Mouse (Mus musculus) kidney, adult 9 months (tissue): ENCODE results near the gene Igsf9.

Source experiments
- DNase-seq: peaks from one replicate; pipeline ENCODE4 v3.0.0; 2022

The Igsf9 gene

DNA sequence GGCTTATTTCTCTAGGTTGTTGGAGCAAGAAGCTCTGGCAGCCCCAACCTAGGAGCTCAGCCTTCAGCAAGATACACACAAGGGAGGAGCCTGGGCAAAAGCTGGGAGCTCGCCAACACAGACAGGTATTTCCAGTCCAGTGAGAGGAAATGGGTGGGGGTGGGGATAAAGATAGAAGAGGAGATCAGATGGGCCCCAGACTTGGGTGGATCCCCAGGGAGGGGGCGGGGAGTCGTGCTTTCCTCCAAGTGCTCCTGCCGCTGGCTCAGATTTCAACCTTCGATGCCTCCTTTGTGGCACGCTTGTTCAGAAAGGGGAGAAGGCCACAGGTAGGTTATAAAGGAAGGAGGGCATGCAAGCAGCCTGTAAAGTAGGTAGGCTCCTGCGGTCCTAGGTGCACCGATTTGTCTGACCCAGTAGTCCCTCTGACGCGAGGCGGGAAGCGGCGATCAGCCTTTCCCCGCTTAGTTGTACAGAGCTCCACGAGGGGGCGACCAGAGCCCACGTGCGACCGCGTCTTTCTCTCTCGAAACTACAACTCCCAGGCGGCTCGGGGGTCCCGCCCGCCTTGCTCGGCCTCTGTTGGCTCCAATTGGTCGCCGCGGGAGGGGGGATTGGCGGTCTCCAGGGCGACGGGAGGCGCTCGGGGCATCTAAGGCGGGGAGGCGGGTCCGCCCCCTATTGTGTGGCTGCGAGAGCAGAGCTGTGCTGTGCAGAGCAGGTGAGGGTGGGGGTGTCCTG is at the start of gene Igsf9:
Gene Igsf9 (plus strand): TSS at position 249 of the 741 bp plus-strand sequence.
- peak; percentile 88 for DNase-seq

DNA sequence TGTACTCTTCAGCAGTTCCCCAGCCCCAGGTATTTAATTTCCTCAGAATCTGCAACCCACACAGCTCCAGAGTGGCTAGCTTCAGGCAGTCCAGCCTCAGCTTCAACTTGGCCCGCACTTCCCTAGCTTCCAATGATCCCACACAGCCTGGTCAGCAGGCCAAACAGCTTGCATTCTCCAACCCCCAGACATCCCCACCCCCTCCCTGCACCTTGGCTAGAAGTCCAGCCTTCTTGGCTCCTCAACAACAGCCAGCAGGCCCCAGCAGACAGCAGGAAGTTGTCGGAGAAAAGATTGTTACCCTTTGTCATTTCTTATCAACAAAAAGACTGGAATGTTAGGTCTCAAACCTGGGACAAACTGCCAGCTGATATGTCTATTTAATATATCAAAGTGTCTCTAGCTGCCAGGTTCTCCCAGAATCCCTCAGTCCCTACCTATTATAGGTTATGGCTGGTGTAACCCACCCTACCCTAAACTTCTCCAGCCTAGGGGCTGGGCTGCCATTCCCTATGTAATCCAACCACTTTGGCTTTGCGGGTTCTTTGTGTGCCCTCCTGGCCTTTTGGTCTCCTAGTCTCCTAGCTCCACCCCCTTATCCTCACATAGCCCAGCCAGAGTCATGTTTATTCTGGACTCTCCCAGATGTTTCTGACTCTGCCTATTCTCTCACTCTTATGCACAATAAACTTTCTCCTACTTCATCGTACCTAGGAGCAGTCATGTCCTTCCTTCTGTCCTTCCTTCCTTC is 49.6 kb upstream of the Igsf9 start:
- peak; percentile 55 for DNase-seq

DNA sequence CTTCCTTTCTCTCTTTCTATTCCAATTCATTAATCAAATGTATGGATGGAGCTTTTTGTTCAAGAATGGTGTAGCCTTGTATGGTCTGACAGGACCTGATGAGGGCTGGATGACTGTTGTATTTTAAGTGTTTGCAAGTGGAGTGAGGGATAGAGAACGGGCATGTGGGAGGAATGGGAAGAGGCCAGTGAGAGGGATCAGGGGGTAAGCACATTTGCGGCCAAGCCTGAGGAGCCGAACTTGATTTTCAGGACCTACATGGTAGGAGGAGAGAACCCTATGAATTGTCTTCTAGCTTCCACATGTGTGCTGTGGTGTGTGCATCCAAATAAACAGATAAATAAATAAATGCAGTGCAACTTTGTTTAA is 49.0 kb upstream of the Igsf9 start:
- no peak for DNase-seq

GRCm38 (mm10) chr1:172433012-172433850 is 48.4 kb upstream of the Igsf9 start:
- DNase-seq: no peak

- no peak for DNase-seq
Measured at GRCm38 (mm10) chr1:172433851-172434165, 47.8 kb upstream of the Igsf9 start.

- no peak for DNase-seq
Measured at GRCm38 (mm10) chr1:172436785-172437184, 44.8 kb upstream of the Igsf9 start.

DNA sequence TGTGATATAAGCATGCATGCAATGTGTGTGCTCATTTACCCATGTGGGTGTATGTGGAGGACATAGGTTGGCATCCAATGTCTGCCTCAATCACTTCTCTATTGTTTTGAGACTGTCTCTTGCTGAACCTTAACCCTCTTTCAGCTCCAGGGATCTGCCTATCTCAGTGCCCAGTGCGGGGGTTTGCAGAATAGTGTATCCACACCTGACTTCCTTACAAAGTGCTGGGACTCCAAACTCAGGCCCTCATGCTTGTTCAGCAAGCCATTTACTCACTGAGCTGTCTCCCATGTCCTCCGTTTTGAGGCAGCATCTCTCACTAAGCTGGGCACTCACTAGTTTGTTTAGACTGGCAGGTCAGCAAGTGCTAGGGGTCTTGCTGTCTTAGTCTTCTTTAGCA is 43.0 kb upstream of the Igsf9 start:
- DNase-seq: no peak

DNA sequence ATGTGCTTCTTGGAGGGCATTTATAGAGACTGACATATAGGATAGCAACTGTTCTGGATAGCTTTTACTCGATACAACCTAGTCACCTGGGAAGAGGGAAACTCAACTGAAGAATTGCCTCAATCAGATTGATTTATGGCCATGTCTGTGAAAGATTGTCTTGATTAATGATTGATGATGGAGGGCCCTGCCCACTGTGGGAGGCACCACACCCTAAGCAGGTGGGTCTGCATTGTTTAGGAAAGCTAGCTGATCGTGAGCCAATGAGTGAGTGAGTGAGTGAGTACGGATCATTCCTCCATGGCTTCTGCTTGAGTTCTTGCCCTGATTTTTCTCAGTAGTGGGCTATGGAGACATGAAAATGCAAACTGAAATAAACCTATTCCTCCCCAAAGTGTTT is 41.1 kb upstream of the Igsf9 start:
- no peak for DNase-seq

- DNase-seq: no peak
Measured at GRCm38 (mm10) chr1:172441935-172442445, 39.6 kb upstream of the Igsf9 start.

DNA sequence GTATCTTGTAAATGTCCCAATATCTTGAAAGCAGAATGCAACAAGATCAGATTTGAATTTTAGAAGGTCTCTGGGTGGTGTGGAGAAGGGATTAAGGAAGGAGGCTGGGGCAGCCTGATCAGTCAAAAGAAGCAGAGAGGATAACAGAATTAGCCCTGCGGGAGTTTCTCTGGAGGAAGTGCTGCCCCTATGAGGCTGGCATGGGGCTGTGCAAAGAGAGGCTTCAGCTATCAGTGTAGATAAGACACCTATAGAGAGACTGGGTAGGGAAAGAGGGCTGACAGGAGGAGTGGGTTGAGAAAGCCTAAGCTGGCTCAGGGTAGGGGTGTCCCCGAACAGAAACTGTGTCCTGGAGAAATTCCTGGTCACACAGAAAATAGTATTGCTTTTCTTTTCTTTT is 31.4 kb upstream of the Igsf9 start:
- DNase-seq: no peak

- DNase-seq: no peak
Measured at GRCm38 (mm10) chr1:172450848-172451470, 30.6 kb upstream of the Igsf9 start.

DNA sequence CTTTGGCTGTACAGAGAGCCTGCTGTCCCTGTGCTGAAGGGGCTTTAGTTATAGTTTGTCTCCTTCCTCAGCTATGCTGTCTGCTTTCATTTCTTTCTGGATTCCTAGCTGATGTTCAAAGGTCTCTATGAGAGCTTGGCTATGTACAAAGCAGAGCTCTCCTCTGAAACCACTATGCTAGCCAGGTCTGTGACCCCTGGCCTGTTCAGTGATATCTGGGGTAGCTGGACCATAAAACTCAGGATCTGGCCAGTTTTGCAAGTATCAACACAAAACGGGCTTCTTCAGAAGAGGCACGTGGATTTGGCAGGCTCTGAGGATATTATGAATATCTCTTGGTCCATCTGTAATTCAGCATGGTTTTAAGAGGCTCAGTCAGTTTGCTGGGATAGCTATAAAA is 28.7 kb upstream of the Igsf9 start:
- DNase-seq: peak; percentile 53

DNA sequence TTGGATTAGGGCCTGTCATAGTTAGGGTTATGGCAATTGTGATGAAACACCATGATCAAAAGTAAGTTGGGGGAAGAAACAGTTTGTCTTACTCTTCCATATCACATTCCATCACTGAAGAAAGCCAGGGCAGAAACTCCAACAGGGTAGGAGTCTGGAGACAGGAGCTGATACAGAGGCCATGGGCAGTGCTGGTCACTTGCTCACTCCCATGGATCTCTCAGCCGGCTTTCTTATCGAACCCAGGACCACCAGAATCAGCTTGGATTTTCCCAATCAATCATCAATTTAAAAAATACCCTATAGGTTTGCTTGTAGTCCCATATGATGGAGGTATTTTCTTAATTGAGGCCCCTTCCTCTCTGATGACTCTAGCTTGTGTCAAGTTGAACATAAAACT is 27.8 kb upstream of the Igsf9 start:
- DNase-seq: no peak

DNA sequence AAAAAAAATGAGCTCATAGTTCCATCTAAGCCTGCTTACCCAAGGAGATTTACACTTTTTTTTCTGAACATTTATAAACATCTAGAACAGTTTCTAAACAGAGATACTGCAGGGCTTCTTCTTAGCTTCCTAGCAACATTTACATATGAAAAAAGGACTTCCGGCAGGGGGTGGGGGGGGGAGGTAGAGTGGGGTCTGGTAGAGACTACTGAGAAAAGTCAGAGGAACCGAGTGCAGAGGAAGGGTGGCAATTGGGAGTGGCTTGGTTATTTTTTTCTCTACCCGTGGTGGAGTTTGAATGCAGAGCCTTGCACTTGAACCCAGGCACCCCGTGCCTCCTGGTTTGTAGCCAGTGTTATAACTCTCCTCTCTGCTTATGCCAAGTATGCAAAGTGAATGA is 26.2 kb upstream of the Igsf9 start:
- DNase-seq: no peak

GRCm38 (mm10) chr1:172456001-172456677 is 25.4 kb upstream of the Igsf9 start:
- DNase-seq: no peak

DNA sequence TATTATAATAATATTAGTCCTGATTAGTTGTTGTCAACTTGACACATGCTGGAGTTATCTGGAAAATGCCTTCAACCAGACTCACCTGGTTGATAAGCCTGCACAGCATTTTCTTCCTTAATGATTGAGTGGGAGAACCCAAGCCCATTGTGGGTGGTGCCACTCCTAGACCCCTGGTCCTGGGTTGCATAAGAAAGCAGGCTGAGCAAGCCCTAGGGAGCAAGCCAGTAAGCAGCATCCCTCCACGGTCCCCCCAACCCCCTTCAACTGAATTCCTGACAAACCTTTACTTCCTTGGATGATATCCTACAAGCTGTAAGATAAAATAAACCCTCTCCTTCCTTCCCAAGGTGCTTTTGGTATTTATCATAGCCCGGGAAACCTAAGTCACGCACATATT is 24.4 kb upstream of the Igsf9 start:
- DNase-seq: no peak

DNA sequence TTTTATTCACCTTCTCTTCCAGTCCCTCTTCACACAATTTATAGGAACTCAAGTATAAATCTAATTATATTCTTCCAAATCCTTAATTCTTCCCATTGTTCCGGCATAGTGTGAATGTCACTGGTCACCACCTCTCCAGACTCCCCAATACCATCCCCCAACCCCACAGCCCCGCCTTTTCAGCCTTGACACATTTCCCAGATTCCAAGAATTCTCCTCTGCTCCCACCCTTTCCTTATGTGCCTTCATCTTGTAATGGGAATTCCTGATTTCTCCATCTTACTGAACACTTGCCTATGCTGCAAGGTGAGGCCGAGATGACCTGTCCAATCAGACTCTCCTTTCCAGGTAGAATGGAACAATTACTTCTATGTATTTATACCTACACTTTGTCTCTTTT is 23.5 kb upstream of the Igsf9 start:
- no peak for DNase-seq

- DNase-seq: no peak
Measured at GRCm38 (mm10) chr1:172461602-172462001, 20.0 kb upstream of the Igsf9 start.

DNA sequence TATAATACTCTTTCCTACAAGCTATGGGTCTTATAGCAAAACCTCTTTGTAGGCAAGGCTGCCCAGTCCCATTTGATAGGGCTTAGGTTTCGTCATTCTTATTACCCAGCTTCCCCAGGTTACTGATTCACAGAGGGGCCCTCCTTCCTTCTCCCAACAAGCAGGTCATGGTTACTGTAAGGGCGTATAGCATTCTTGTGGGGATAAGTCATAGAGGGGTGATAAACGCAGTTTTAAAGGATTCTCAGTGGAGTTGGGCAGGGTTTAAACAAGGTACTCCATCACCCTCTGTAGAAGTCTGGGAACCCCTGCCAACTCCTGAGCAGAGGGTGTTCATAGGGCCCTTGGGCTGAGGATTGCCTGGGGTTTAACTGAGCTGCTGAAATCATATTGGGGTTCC is 19.1 kb upstream of the Igsf9 start:
- no peak for DNase-seq

- DNase-seq: no peak
Measured at GRCm38 (mm10) chr1:172463387-172464333, 17.9 kb upstream of the Igsf9 start.

- no peak for DNase-seq
Measured at GRCm38 (mm10) chr1:172468301-172468877, 13.2 kb upstream of the Igsf9 start.
